Mouse (Mus musculus): Measurements from ENCODE around the gene Haspin. TPM values are rescaled to one million over a fixed set of nuclear protein-coding genes. Genes with fewer than 3 reads are reported as not detected.

Haspin gene
- total and polyA plus RNA-seq, 3 experiments: 15.7 to 27.0 (median 18.6) TPM

- Histone ChIP-seq H3K9ac (ENCODE audit: insufficient read depth, low read depth) (no peak overlapping the region), H3K79me2 (replicated peaks; ENCODE audit: control insufficient read depth, extremely low read depth, insufficient read depth, poor library complexity, severe bottlenecking) (no peaks in the 10 kb centered on the region), H3K4me3 (replicated peaks in 1 of 3; ENCODE audit: low read depth in 2 of 3, low read length in 2 of 3, poor library complexity in 1 of 3) (no peak overlapping the region), H3K9me3 (replicated peaks; ENCODE audit: low read length) (no peaks in the 10 kb centered on the region), H3K4me1 (ENCODE audit: control insufficient read depth in 1 of 2, insufficient read depth in 2 of 2) (no peaks in the 10 kb centered on the region), H3K4me2 (ENCODE audit: insufficient read depth, low read depth, poor library complexity, severe bottlenecking) (no peak overlapping the region), H3K27me3 (replicated peaks) (no peaks in the 10 kb centered on the region), H3K36me3 (replicated peaks in 1 of 2; ENCODE audit: control insufficient read depth in 1 of 2, insufficient read depth in 1 of 2, low read length in 1 of 2) (peaks cover 5 to 59% of the 10 kb centered on the region in 2 experiments), H3K27ac (ENCODE audit: insufficient read depth, low read depth) (no peak overlapping the region)
- dilution Hi-C loops (cut with MboI; ENCODE audit: extremely low pct_ligation_motif_present, extremely low pct_unique_long_range_greater_than_20kb, low sequenced_read_pairs): no loop called here
- DNase-seq (ENCODE audit: extremely low read depth): no peak
- in situ Hi-C loops (cut with MboI; ENCODE audit: low pct_ligation_motif_present, low pct_unique_long_range_greater_than_20kb, low sequenced_read_pairs): no loop called here
- TF ChIP-seq CHD2 (IDR thresholded peaks at IDR 0.05; ENCODE audit: low read length) (no peak), BHLHE40 (IDR thresholded peaks at IDR 0.05; ENCODE audit: low read depth, low read length) (no peak), MEF2A (IDR thresholded peaks at IDR 0.05; ENCODE audit: borderline replicate concordance, low read depth, low read length) (no peak), POLR2A (IDR thresholded peaks at IDR 0.05; ENCODE audit: low read depth, low read length) (no peak), ELF1 (IDR thresholded peaks at IDR 0.05; ENCODE audit: low read depth, low read length) (no peak), NRF1 (IDR thresholded peaks at IDR 0.05; ENCODE audit: low read depth, low read length) (no peak), GABPA (IDR thresholded peaks at IDR 0.05; ENCODE audit: insufficient replicate concordance, low read depth, low read length) (no peak), CHD1 (IDR thresholded peaks at IDR 0.05; ENCODE audit: low read depth, low read length) (no peak), JUN (IDR thresholded peaks at IDR 0.05; ENCODE audit: insufficient read depth, low read depth, low read length) (no peak), RAD21 (IDR thresholded peaks at IDR 0.05; ENCODE audit: low read depth, low read length) (no peak), POLR2AphosphoS2 (IDR thresholded peaks at IDR 0.05; ENCODE audit: low read depth, low read length) (no peak), ZKSCAN1 (IDR thresholded peaks at IDR 0.05; ENCODE audit: borderline replicate concordance, low read depth, low read length) (no peak), ZNF384 (IDR thresholded peaks at IDR 0.05; ENCODE audit: low read depth, low read length) (no peak), USF1 (IDR thresholded peaks at IDR 0.05; ENCODE audit: low read depth, low read length) (no peak), UBTF (IDR thresholded peaks at IDR 0.05; ENCODE audit: low read depth, low read length) (no peak), E2F4 (IDR thresholded peaks at IDR 0.05; ENCODE audit: insufficient replicate concordance, low read depth, low read length) (no peak), MXI1 (IDR thresholded peaks at IDR 0.05; ENCODE audit: low read depth, low read length) (no peak), EP300 (IDR thresholded peaks at IDR 0.05; ENCODE audit: low read length) (no peak)
These were observed 48.0 kb upstream of the Haspin start for GRCm38 (mm10) chr11:73185872-73186615.

- TF ChIP-seq BHLHE40 (IDR thresholded peaks at IDR 0.05; ENCODE audit: low read depth, low read length): no peak
- TF ChIP-seq MAZ (IDR thresholded peaks at IDR 0.05; ENCODE audit: low read depth, low read length): no peak
- TF ChIP-seq ETS1 (conservative IDR thresholded peaks at IDR 0.05; ENCODE audit: low read depth, low read length): no peak
- TF ChIP-seq JUND (conservative IDR thresholded peaks at IDR 0.05; ENCODE audit: low read depth, low read length): no peak
- no peak for TF ChIP-seq SIN3A (IDR thresholded peaks at IDR 0.05; ENCODE audit: low read length)
- TF ChIP-seq UBTF (IDR thresholded peaks at IDR 0.05; ENCODE audit: low read depth, low read length): no peak
- no peaks in the 10 kb centered on the region for H3K9me3 ChIP-seq (replicated peaks; ENCODE audit: low read length)
- peak overlapping the region; percentile 22 to 70 (median 64) for H3K4me3 ChIP-seq (replicated peaks in 1 of 3; ENCODE audit: low read depth in 2 of 3, low read length in 2 of 3, poor library complexity in 1 of 3)
- H3K27me3 ChIP-seq (replicated peaks): peaks cover 30% of the 10 kb centered on the region
- H3K36me3 ChIP-seq (replicated peaks in 1 of 2; ENCODE audit: control insufficient read depth in 1 of 2, insufficient read depth in 1 of 2, low read length in 1 of 2): peaks cover 3 to 23% of the 10 kb centered on the region in 2 experiments
- H3K4me1 ChIP-seq (ENCODE audit: control insufficient read depth in 1 of 2, insufficient read depth in 2 of 2): peaks cover 0 to 28% of the 10 kb centered on the region in 2 experiments; a peak in 2 of 4 replicates
- peak overlapping the region; percentile 25; the same call in 1 of the 2 replicates for H3K9ac ChIP-seq (ENCODE audit: insufficient read depth, low read depth)
- H3K79me2 ChIP-seq (replicated peaks; ENCODE audit: control insufficient read depth, extremely low read depth, insufficient read depth, poor library complexity, severe bottlenecking): peaks cover 27% of the 10 kb centered on the region
- DNase-seq (ENCODE audit: extremely low read depth): no peak
- H3K4me2 ChIP-seq (ENCODE audit: insufficient read depth, low read depth, poor library complexity, severe bottlenecking): peak overlapping the region; percentile 86
- no peak overlapping the region for H3K27ac ChIP-seq (ENCODE audit: insufficient read depth, low read depth)
- dilution Hi-C loops (cut with MboI; ENCODE audit: extremely low pct_ligation_motif_present, extremely low pct_unique_long_range_greater_than_20kb, low sequenced_read_pairs) (no loop called here), in situ Hi-C loops (cut with MboI; ENCODE audit: low pct_ligation_motif_present, low pct_unique_long_range_greater_than_20kb, low sequenced_read_pairs) (no loop called here)
These were observed 39.8 kb upstream of the Haspin start for GRCm38 (mm10) chr11:73177895-73178294.

Data from CH12.LX (cell line).